Mouse (Mus musculus): ENCODE measurements around the gene Itgb4.

Itgb4 gene

DNA sequence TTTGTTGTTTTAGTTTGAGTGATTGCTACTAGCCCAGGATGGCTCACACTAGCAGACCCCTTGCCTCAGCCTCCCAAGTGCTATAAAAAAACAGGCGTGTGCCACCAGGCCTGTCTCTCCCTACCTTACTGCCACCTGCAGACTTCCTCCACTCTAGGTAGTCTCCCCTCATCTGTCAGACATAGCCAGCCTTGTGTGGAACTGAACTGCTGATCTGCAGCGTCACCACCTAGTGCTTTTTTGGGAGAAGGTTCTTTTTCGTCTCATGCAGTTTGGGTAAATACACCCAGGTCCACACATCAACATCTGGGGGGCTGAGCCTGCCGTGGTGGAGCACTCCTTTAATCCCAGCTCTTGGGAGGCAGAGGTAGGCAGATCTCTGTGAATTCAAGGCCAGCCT lies 22.5 kb downstream of the Itgb4 start:
- CTCF ChIA-PET: interaction anchor here in 2 of 4 experiments (1.0 to 1.2 kb wide), 2 partner anchors 57 to 98 kb away, joined by 3 to 4 read pairs; no protein-coding TSS in a partner anchor
- POLR2A ChIA-PET: interaction anchor here in 3 of 4 experiments (0.6 to 10.1 kb wide), 5 partner anchors 11 to 461 kb away, joined by 3 to 145 read pairs (median 3); partner anchors contain the start of gene Sumo2 (in 1 of the 3)

DNA sequence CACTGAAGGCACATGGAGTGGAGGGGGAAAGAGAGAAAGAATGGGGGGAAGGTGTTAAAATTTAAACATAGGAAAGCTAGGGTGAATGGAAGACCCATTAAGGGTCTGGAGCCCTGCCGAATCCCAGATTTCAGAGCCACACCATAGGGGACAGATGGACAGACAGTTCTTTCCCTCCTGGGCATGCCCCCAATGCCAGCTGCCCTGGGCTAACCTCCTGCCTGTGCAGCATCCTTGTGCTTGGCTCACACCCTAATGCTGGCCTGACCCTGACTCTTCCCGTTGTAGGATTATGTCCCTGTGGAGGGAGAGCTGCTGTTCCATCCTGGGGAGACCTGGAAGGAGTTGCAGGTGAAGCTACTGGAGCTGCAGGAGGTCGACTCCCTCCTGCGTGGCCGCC lies 23.2 kb downstream of the Itgb4 start:
- CTCF ChIA-PET: interaction anchor here in 1 of 4 experiments (0.7 to 3.2 kb wide), 2 partner anchors 11 to 57 kb away, joined by 3 to 60 read pairs; no protein-coding TSS in a partner anchor
- POLR2A ChIA-PET: interaction anchor here in 1 of 4 experiments (0.7 to 10.1 kb wide), 4 partner anchors 15 to 461 kb away, joined by 3 to 145 read pairs (median 3); partner anchors contain the start of genes Galk1 and Sumo2

DNA sequence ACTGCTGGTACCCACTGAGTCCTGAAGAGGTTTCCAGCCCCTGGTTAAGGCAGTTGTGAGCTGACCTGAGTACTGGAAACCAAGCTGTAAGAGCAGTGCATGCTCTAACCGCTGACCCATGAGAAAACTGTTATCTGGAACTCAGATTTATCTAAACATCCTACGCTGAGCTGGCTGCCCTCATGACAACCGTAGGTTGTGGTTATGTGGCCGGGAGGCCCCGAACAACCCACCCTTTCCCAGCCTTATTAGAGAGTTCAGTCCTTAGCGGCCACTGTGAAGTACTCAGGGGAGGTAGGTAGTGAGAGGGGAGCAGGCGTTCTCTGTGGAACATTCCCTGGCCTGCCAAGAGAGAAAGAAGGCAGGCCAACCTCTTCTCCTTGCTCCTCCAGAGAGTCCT lies 24.5 kb downstream of the Itgb4 start:
- POLR2A ChIA-PET: interaction anchor here (0.5 to 10.1 kb wide), 29 partner anchors 9 to 119 kb away, joined by 3 to 145 read pairs (median 6); partner anchors contain the start of genes Galk1 (in 2 of the 4), Itgb4 (in 1 of the 4), Recql5 (in 1 of the 4) and Sap30bp (in 1 of the 4)
- CTCF ChIA-PET: interaction anchor here (0.6 to 3.2 kb wide), 46 partner anchors 8 to 1321 kb away, joined by 3 to 60 read pairs (median 4); partner anchors contain the start of genes Galk1 (in 1 of the 4), Itgb4 (in 1 of the 4), Mif4gd (in 1 of the 4) and Myo15b (in 1 of the 4)

- POLR2A ChIA-PET: interaction anchor here (0.5 to 10.1 kb wide), 39 partner anchors 9 to 689 kb away, joined by 3 to 145 read pairs (median 4); partner anchors contain the start of genes Galk1 (in 2 of the 4), Itgb4 (in 1 of the 4), Recql5 (in 1 of the 4) and Sap30bp (in 1 of the 4)
- CTCF ChIA-PET: interaction anchor here (0.5 to 3.2 kb wide), 55 partner anchors 8 to 1320 kb away, joined by 3 to 60 read pairs (median 4); partner anchors contain the start of genes Galk1 (in 1 of the 4), Itgb4 (in 1 of the 4), Mif4gd (in 1 of the 4) and Myo15b (in 1 of the 4)
These were observed 25.1 kb downstream of the Itgb4 start for GRCm38 (mm10) chr11:115999538-116000143.

GRCm38 (mm10) chr11:116000607-116001006 lies 26.1 kb downstream of the Itgb4 start:
- ChIA-PET POLR2A (interaction anchor here in 3 of 4 experiments (0.6 to 10.1 kb wide), 21 partner anchors 9 to 277 kb away, joined by 3 to 145 read pairs (median 5); partner anchors contain the start of genes Recql5 (in 2 of the 3), Galk1 (in 1 of the 3) and Sap30bp (in 1 of the 3)), CTCF (interaction anchor here (0.5 to 3.2 kb wide), 25 partner anchors 9 to 278 kb away, joined by 3 to 60 read pairs (median 5); partner anchors contain the start of genes Itgb4 (in 2 of the 4), Galk1 (in 1 of the 4) and Recql5 (in 1 of the 4))

GRCm38 (mm10) chr11:116001725-116002124 lies 27.2 kb downstream of the Itgb4 start:
- ChIA-PET CTCF (interaction anchor here (0.5 to 3.0 kb wide), 10 partner anchors 9 to 103 kb away, joined by 3 to 19 read pairs (median 4); partner anchors contain the start of gene Itgb4 (in 1 of the 4)), POLR2A (interaction anchor here in 2 of 4 experiments (0.5 to 10.1 kb wide), 9 partner anchors 9 to 137 kb away, joined by 3 to 145 read pairs (median 4); partner anchors contain the start of genes Galk1 (in 1 of the 2) and Mrpl38 (in 1 of the 2))

DNA sequence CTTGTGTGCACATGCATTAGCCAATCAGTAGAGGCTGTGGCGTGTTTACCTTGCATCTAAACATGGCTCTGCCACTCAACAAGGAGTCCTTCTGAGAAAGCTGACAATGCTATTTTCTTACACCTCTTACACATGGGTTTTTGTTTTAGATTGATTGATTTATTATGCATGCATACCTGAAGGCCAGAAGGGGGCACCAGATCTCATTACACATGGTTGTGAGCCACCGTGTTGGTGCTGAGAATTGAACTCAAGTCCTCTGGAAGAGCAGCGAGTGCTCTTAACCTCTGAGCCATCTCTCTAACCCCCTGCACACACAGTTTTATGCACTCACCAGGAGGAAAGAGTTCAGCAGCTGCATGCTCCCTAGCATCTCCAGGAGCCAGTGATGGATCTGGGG lies 28.4 kb downstream of the Itgb4 start:
- ChIA-PET POLR2A (interaction anchor here in 3 of 4 experiments (0.6 to 10.1 kb wide), 7 partner anchors 9 to 135 kb away, joined by 3 to 145 read pairs (median 4); partner anchors contain the start of genes Galk1 (in 2 of the 3) and Mrpl38 (in 1 of the 3)), CTCF (interaction anchor here in 2 of 4 experiments (1.5 to 2.7 kb wide), 2 partner anchors 10 to 15 kb away, joined by 5 to 10 read pairs; partner anchors contain the start of gene Galk1 (in 1 of the 2))

DNA sequence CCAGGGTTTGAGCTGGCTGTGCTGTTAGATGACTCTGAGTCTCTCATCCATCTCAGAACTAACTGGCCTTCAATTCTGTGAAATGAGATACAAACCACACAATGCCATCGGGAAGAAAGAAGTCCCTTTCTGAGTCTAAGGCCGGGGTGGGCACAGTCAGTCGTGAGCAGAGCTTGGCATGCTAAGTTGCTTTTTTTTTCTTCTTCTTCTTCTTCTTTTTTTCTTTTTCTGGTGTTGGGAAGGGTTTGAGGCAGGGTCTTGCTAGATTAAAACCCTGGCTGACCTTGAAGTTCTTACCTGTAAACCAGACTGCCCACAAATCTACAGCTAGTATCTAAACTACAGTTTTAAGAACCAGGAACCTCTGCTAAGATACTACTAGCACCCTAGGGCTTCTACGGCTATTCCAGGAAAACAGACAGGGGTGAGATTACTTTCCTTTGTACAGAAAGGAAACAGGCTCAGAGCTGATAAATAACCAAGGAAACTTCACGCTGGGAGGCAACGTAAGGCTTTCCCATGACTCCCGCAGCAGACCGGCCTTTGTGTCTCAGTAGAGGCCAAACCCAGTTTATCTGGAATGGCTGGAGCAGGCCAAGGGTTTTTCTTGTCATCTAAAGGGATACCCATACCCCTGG lies 29.8 kb downstream of the Itgb4 start:
- POLR2A ChIA-PET: interaction anchor here (0.5 to 13.1 kb wide), 35 partner anchors 8 to 391 kb away, joined by 3 to 392 read pairs (median 4); partner anchors contain the start of genes Galk1 (in 2 of the 4), Itgb4 (in 1 of the 4), Mif4gd (in 1 of the 4) and Recql5 (in 1 of the 4)
- CTCF ChIA-PET: interaction anchor here (0.6 to 2.7 kb wide), 31 partner anchors 8 to 453 kb away, joined by 3 to 10 read pairs (median 4); partner anchors contain the start of genes Galk1 (in 1 of the 4), Itgb4 (in 1 of the 4), Mrpl38 (in 1 of the 4) and Myo15b (in 1 of the 4)

DNA sequence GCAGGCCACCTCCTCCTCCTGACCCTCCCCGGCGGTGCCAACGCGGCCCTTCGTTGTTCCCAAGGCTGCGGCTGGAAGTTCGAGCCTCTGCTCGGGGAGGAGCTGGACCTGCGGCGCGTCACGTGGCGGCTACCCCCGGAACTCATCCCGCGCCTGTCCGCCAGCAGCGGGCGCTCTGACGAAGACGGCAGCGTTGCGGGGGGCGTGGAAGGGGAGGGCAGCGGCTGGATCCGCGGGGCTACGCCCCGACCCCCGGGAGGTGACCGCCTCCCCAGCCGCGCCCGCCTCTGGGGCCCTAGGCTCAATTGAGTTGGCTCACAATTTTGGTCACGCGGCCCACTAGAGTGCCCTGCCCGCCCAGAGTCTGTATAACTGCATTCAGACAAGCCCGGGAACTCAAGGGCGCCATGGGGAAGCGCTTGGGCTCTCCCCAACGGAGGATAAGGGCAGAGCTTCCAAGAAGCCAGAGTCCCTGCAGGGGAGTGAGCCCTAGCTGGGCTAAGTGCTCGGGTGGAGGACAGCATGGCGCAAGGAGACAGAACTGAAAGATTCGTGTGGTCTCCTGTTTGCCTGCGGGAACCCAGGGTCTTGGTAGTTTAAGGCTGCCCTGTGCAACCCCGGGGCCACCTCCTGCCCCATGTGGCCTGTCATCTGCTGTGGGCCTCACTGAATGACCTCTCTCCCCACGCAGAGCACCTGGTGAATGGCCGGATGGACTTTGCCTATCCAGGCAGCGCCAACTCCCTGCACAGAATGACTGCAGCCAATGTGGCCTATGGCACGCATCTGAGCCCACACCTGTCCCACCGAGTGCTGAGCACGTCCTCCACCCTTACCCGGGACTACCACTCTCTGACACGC lies 30.6 kb downstream of the Itgb4 start:
- CTCF ChIA-PET: interaction anchor here (0.6 to 2.7 kb wide), 34 partner anchors 8 to 605 kb away, joined by 3 to 10 read pairs (median 4); partner anchors contain the start of genes Galk1 (in 1 of the 4), Itgb4 (in 1 of the 4), Mrpl38 (in 1 of the 4) and Myo15b (in 1 of the 4)
- POLR2A ChIA-PET: interaction anchor here (0.6 to 13.1 kb wide), 42 partner anchors 8 to 392 kb away, joined by 3 to 392 read pairs (median 4); partner anchors contain the start of genes Galk1 (in 2 of the 4), Itgb4 (in 1 of the 4), Mif4gd (in 1 of the 4) and Recql5 (in 1 of the 4)

- POLR2A ChIA-PET: interaction anchor here (0.6 to 13.1 kb wide), 25 partner anchors 12 to 418 kb away, joined by 3 to 392 read pairs (median 3); partner anchors contain the start of genes H3f3b (in 1 of the 4) and Tmem94 (in 1 of the 4)
- CTCF ChIA-PET: interaction anchor here (0.6 to 1.9 kb wide), 13 partner anchors 12 to 606 kb away, joined by 3 to 5 read pairs (median 4); no protein-coding TSS in a partner anchor
These were observed 31.4 kb downstream of the Itgb4 start for GRCm38 (mm10) chr11:116005701-116006419.

DNA sequence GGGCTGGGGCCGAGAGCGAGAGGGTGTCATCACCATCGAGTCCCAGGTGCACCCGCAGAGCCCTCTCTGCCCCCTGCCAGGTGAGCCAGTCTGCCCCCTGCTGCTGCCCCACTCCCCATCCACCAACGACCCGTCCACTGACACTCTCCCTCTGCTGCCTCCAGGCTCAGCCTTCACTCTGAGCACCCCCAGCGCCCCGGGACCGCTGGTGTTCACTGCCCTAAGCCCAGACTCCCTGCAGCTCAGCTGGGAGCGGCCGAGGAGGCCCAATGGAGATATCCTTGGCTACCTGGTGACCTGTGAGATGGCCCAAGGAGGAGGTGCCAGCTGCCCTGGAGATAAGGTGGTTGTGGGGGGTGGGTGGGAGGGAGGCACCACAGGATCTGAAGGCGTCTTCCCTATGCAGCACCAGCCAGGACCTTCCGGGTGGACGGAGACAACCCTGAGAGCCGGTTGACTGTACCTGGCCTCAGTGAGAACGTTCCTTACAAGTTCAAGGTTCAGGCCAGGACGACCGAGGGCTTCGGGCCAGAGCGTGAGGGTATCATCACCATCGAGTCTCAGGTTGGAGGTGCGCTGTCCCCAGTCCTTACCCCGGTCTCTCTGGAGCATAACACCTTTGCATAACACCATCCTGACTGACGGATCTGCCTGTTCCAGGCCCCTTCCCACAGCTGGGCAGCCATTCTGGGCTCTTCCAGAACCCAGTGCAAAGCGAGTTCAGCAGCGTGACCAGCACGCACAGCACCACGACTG lies 32.8 kb downstream of the Itgb4 start:
- CTCF ChIA-PET: interaction anchor here in 2 of 4 experiments (0.5 to 1.6 kb wide), 5 partner anchors 8 to 78 kb away, joined by 3 to 8 read pairs (median 3); no protein-coding TSS in a partner anchor
- POLR2A ChIA-PET: interaction anchor here in 3 of 4 experiments (0.6 to 13.1 kb wide), 10 partner anchors 9 to 95 kb away, joined by 3 to 392 read pairs (median 6); no protein-coding TSS in a partner anchor

GRCm38 (mm10) chr11:116008411-116008810 lies 33.9 kb downstream of the Itgb4 start:
- ChIA-PET CTCF (interaction anchor here (0.6 to 1.6 kb wide), 16 partner anchors 9 to 363 kb away, joined by 3 to 8 read pairs (median 3); no protein-coding TSS in a partner anchor), POLR2A (interaction anchor here (0.7 to 13.1 kb wide), 20 partner anchors 8 to 90 kb away, joined by 3 to 392 read pairs (median 4); partner anchors contain the start of gene Unk (in 1 of the 4))

- CTCF ChIA-PET: interaction anchor here (0.6 to 1.8 kb wide), 17 partner anchors 9 to 363 kb away, joined by 3 to 7 read pairs (median 4); no protein-coding TSS in a partner anchor
- POLR2A ChIA-PET: interaction anchor here (0.6 to 13.1 kb wide), 28 partner anchors 8 to 190 kb away, joined by 3 to 392 read pairs (median 3); partner anchors contain the start of gene Unk (in 1 of the 4)
These were observed 34.4 kb downstream of the Itgb4 start for GRCm38 (mm10) chr11:116008832-116009375.

- POLR2A ChIA-PET: interaction anchor here in 3 of 4 experiments (0.5 to 13.1 kb wide), 18 partner anchors 9 to 190 kb away, joined by 3 to 392 read pairs (median 4); partner anchors contain the start of gene Unk (in 1 of the 3)
- CTCF ChIA-PET: interaction anchor here in 3 of 4 experiments (0.5 to 1.8 kb wide), 6 partner anchors 8 to 217 kb away, joined by 3 to 6 read pairs (median 4); no protein-coding TSS in a partner anchor
These were observed 35.2 kb downstream of the Itgb4 start for GRCm38 (mm10) chr11:116009661-116010060.

All from embryonic stem cell, embryonic (primary cell).